Mouse (Mus musculus) thymus, adult 18-20 months (tissue): ENCODE results near the gene Mrgpra2b.
"Not testable (repeated sequence)": the region's sequence is repeated elsewhere in the genome, so short reads cannot be mapped to it uniquely, and the experiment has no call there.

Experiments used
- DNase-seq, 2 experiments: peaks; one replicate each; pipeline ENCODE4 v3.0.0; 2022; ENCODE audit warnings: mixed read lengths in 2 of 2

The Mrgpra2b gene

GRCm38 (mm10) chr7:47528762-47529161 lies at the start of gene Mrgpra2b:
Gene Mrgpra2b (minus strand): TSS chr7:47528862.
- DNase-seq: no peak

- no peak for DNase-seq
Observed at GRCm38 (mm10) chr7:47516379-47516778, 12.3 kb downstream of the Mrgpra2b start.

- DNase-seq: no peak
Observed at GRCm38 (mm10) chr7:47515050-47515449, 13.6 kb downstream of the Mrgpra2b start.

- no peak for DNase-seq
Observed at GRCm38 (mm10) chr7:47502953-47503352, 25.7 kb downstream of the Mrgpra2b start.

GRCm38 (mm10) chr7:47491266-47491665 lies 37.4 kb downstream of the Mrgpra2b start:
- not testable (repeated sequence) for DNase-seq

GRCm38 (mm10) chr7:47489438-47489837 lies 39.2 kb downstream of the Mrgpra2b start:
- not testable (repeated sequence) for DNase-seq

GRCm38 (mm10) chr7:47483181-47483580 lies 45.5 kb downstream of the Mrgpra2b start:
- not testable (repeated sequence) for DNase-seq

GRCm38 (mm10) chr7:47473904-47474303 lies 54.8 kb downstream of the Mrgpra2b start:
- DNase-seq: not testable (repeated sequence)

- not testable (repeated sequence) for DNase-seq
Observed at GRCm38 (mm10) chr7:47465278-47465981, 63.2 kb downstream of the Mrgpra2b start.

- not testable (repeated sequence) for DNase-seq
Observed at GRCm38 (mm10) chr7:47452015-47452414, 76.6 kb downstream of the Mrgpra2b start, which contains the start of gene Mrgpra2a. Gene Mrgpra2a (minus strand): TSS chr7:47452139.

- not testable (repeated sequence) for DNase-seq
Observed at GRCm38 (mm10) chr7:47445729-47446128, 82.9 kb downstream of the Mrgpra2b start.

GRCm38 (mm10) chr7:47436463-47436862 lies 92.2 kb downstream of the Mrgpra2b start:
- DNase-seq: not testable (repeated sequence)

- not testable (repeated sequence) for DNase-seq
Observed at GRCm38 (mm10) chr7:47427815-47428508, 100.7 kb downstream of the Mrgpra2b start.
